Mouse (Mus musculus) 3T3-L1 (cell line): ENCODE data around the gene Ackr4.

Experiments used
- DNase-seq: peaks from one replicate; pipeline ENCODE4 v3.0.0-alpha.2; 2015; ENCODE audit warnings: low read depth, low spot score

Gene Ackr4

GRCm38 (mm10) chr9:104040362-104040761 is 86.4 kb downstream of the Ackr4 start, which contains the start of gene Gm28305:
Gene Gm28305 (plus strand): TSS chr9:104040662.
- DNase-seq = no peak

DNA sequence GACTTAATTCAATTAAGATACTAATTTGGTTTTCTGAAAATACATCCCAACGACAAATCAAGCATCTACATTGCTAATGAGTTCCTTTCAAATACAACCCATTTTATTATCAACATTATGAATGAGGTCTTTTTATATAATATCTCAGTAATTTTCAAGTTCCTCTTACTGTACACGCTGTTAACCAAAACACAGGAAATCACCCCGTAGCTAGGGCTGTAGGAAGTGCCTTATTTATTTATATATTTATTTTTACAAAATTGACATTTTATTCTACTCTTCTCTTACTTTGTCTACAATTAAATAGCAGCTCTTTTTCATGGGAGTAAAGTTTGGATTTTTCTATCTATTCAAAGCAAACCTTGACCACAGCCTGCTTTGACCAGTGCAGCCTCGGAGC is 87.0 kb downstream of the Ackr4 start:
- no peak for DNase-seq

DNA sequence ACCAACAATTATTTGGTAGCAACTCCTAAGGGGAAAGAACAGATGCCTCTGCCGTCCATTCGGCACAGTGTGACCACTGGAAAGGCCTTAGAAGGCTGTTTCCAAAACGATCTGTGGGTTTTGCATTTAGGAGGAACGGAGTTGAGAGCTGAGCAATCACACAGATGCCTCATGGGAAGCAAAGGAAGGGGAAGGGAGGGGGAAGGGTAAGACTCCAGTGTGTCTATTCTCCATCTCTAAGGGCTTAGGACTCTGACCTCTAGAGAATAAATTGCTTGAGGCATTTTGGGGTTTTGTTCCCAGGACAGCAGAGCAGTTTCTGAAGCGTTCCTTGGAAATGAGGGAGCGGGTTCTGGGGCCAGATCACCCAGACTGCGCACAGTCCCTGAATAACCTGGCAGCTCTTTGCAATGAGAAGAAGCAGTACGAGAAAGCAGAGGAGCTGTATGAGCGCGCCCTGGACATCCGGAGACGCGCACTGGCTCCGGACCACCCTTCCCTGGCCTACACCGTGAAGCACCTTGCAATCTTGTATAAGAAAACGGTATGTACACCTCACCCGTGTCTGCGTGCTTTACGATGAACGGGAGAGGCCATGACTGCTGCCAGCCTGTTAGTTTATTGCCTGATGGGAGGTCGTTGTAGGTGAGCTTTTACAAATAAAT is 87.6 kb downstream of the Ackr4 start:
- DNase-seq = no peak

DNA sequence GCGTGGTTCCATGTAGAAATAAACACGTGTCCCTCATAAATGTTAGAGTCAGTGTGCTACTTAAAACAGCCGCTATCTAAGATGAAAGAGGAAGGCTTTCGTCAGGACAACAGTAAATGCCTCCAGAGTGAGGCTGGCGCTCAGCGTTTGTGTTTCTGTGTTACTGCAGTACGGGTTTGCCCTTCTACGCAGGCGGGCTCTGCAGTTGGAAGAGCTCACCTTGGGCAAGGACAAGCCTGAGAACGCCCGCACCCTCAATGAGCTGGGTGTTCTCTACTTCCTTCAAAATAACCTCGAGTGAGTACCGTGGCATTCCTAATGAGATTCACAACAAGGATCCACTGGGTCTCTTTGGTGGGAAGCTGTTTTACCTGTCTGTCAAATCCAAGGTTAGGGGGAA is 88.5 kb downstream of the Ackr4 start:
- no peak for DNase-seq

DNA sequence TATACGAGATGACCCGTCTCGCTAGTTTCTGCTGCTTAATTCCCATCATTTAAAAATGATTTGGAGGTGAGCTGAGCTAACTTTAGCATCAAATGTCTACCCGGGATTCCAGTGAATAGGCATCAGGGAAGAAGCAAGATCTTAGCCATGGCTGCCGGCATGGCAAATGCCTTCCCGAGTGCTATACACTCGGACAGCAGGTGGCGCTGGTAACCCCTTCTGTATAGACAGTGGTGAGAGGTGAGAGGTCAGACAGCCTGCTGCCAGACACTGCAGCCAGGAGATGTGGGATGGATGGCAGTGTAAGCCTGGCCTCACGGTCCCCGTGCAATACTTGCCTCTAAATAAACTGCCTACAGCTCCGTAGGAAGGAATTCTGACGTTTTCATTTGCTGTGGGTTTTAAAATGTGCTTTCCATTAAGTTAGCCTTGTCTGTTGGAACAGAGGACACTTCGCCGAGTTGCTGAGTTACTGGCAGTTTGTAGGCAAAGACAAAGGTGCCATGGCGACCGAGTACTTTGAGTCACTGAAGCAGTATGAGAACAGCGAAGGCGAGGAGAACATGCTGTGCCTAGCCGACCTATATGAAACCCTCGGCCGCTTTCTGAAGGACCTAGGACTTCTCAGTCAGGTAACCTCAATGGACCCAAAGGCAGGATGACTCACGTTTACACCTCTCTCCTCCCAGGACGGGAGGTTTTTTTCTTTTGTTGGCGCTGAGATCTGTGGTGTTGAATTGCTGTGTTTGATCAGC is 91.3 kb downstream of the Ackr4 start:
- DNase-seq = peak; percentile 68

DNA sequence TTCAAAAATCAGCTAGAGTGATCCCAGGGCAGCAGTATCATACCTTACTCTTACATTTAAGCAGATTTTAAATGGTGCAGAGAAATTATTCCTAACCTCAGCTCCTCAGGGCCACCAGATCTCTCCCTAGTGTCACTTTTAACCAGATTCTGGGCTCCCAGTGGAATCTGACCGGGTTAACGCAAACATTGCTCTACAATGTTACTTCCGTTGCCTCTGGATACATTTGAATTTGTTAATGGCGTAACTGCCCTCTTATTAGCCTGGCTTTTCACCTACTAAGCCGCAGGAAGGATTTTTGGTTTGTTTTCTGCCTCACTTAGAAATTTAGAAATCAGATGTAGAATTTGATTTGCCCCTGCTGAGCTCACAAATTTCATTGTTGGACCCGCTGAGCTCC is 92.0 kb downstream of the Ackr4 start:
- no peak for DNase-seq

- no peak for DNase-seq
These were observed 92.5 kb downstream of the Ackr4 start for GRCm38 (mm10) chr9:104034231-104034630.
